Mouse (Mus musculus): ENCODE measurements around the gene Mpz. TPM values are rescaled to one million over a fixed set of nuclear protein-coding genes. Genes with fewer than 3 reads are reported as not detected.

Mpz gene
- polyA plus RNA-seq, 1 experiment from 2014 or later, result 0.22 TPM

GRCm38 (mm10) chr1:171112986-171113385, 37.5 kb upstream of the Mpz start:
- H3K27ac ChIP-seq, result no peak overlapping the region
- peaks cover 24% of the 10 kb centered on the region for H3K4me1 ChIP-seq
- WGBS, result 78% methylated on average over 4 of the region's 4 CpGs
- H3K36me3 ChIP-seq (ENCODE audit: poor library complexity, severe bottlenecking), result no peaks in the 10 kb centered on the region
- H3K27me3 ChIP-seq, result no peaks in the 10 kb centered on the region; the same call in 1 of the 2 replicates
- H3K4me2 ChIP-seq, result no peak overlapping the region
- H3K9me3 ChIP-seq (replicated peaks), result no peaks in the 10 kb centered on the region
- H3K9ac ChIP-seq, result no peak overlapping the region
- no peak overlapping the region for H3K4me3 ChIP-seq
- no peak for ATAC-seq

DNA sequence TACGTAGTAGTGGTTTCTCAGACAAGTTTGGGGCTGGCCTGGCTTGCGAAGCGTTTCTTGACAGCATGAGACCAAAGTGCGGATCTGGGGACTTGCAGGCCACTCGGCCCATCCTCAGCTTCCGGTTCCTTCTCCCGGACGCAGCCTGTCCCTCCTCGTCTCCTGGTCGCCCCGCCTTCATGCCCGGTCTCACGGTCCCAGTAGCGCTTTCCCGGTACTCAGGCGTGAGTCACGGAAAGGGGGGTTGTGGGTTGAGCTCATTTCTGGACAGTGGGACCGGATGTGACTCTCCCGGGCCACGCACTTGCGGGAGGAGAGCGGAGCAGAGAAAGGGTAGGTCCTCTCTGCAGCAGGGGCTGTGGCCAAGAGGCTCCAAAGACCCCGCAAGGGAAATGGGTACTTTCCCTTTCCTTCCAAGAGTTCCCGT, 36.6 kb upstream of the Mpz start, which contains the start of gene Cfap126:
Gene Cfap126 (plus strand): TSS at position 46 of the 427 bp plus-strand sequence.
- H3K9ac ChIP-seq, result peak within 1 kb of the TSS; percentile 74
- peak; percentile 8; the same call in 1 of the 2 replicates for ATAC-seq
- H3K4me1 ChIP-seq, result peaks cover 24% of the 10 kb centered on the region
- H3K4me3 ChIP-seq, result peak within 1 kb of the TSS; percentile 51
- no peaks in the 10 kb centered on the region; the same call in 1 of the 2 replicates for H3K27me3 ChIP-seq
- H3K36me3 ChIP-seq (ENCODE audit: poor library complexity, severe bottlenecking), result no peaks in the 10 kb centered on the region
- H3K4me2 ChIP-seq, result peak within 1 kb of the TSS; percentile 76
- under 1% methylated on average over 24 of the region's 24 CpGs for WGBS
- no peaks in the 10 kb centered on the region for H3K9me3 ChIP-seq (replicated peaks)
- 0 out of 2 replicates have a peak within 1 kb of the TSS, but pooled peaks have one; percentile 44 for H3K27ac ChIP-seq

- H3K36me3 ChIP-seq (ENCODE audit: poor library complexity, severe bottlenecking), result no peaks in the 10 kb centered on the region
- H3K4me2 ChIP-seq, result no peak overlapping the region
- H3K4me1 ChIP-seq, result peaks cover 19% of the 10 kb centered on the region
- H3K27me3 ChIP-seq, result no peaks in the 10 kb centered on the region
- H3K4me3 ChIP-seq, result no peak overlapping the region
- H3K9me3 ChIP-seq (replicated peaks), result no peaks in the 10 kb centered on the region
- no peak overlapping the region for H3K9ac ChIP-seq
- H3K27ac ChIP-seq, result no peak overlapping the region
- no peak for ATAC-seq
- WGBS, result 82% methylated on average over 4 of the region's 4 CpGs
Observed at GRCm38 (mm10) chr1:171116280-171116679, 34.2 kb upstream of the Mpz start.

DNA sequence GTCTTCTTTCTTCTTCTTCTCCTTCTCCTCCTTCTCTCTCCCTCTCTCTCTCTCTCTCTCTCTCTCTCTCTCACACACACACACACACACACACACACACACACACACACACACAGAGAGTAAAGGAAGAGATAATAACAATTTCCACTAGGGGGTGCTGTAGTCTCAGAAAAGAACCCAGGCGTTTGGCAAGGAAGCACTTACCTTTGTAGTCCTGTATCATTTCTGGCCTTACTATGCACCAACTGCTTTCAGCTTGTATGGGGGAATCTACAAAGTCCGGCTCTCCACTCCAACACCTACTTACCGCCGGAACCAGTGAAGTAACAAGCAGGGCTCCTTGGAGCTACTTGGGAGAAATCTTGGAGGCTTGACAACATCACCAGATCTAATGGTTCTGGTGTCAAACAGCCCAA, 32.2 kb upstream of the Mpz start:
- WGBS, result 13% methylated on average over 4 of the region's 4 CpGs
- Histone ChIP-seq H3K27me3 (no peaks in the 10 kb centered on the region), H3K9ac (no peak overlapping the region), H3K4me2 (no peak overlapping the region), H3K4me1 (peaks cover 11% of the 10 kb centered on the region), H3K4me3 (no peak overlapping the region), H3K27ac (no peak overlapping the region), H3K9me3 (replicated peaks) (no peaks in the 10 kb centered on the region), H3K36me3 (ENCODE audit: poor library complexity, severe bottlenecking) (no peaks in the 10 kb centered on the region)
- peak; percentile 44; the same call in 1 of the 2 replicates for ATAC-seq

DNA sequence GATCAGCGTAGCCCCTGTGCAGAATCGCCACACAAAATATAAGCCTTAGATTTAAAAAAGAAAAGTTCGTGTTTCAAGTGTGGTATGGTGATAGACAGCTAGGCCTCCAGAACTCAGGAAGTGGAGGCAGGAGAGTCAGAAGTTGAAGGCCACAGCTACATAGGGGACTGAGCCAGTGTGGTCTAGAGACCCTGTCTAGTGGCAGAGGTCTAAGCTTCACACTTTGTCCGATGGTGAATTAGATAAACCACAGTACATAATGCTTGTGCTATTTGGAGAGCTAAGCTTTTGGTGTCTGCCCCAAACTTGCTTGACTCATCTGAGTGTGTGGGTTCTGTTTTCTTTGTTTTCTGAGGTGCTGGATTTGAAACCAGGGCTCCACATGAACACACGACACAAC, 31.5 kb upstream of the Mpz start:
- no peak for ATAC-seq
- no peaks in the 10 kb centered on the region for H3K9me3 ChIP-seq (replicated peaks)
- 94% methylated on average over 5 of the region's 5 CpGs for WGBS
- H3K36me3 ChIP-seq (ENCODE audit: poor library complexity, severe bottlenecking), result no peaks in the 10 kb centered on the region
- H3K4me2 ChIP-seq, result no peak overlapping the region
- H3K4me1 ChIP-seq, result peaks cover 3% of the 10 kb centered on the region
- no peak overlapping the region for H3K4me3 ChIP-seq
- H3K9ac ChIP-seq, result no peak overlapping the region
- H3K27me3 ChIP-seq, result no peaks in the 10 kb centered on the region
- no peak overlapping the region for H3K27ac ChIP-seq

DNA sequence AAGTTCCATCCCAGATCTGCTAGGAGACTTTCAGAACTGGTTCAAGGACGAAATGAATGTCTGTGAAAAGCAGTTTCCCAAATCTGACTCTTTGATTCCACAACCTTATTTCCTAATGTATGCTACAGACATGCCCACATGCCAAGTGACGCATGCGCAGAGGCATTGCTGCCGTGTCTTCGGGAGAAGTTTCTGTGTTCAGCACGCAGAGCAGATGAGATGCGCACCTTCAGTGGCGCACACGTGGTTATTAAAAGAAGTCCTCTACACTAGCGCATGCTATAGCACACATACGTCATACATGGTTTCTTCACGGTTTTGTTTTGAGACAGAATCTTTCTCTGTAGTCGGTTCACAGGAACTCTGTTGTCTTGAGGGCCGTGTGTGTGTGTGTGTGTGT, 31.1 kb upstream of the Mpz start:
- Histone ChIP-seq H3K4me2 (no peak overlapping the region), H3K27ac (no peak overlapping the region), H3K4me1 (no peaks in the 10 kb centered on the region), H3K27me3 (no peaks in the 10 kb centered on the region), H3K36me3 (ENCODE audit: poor library complexity, severe bottlenecking) (no peaks in the 10 kb centered on the region), H3K4me3 (no peak overlapping the region), H3K9me3 (replicated peaks) (no peaks in the 10 kb centered on the region), H3K9ac (no peak overlapping the region)
- ATAC-seq, result no peak
- 85% methylated on average over 14 of the region's 14 CpGs for WGBS

DNA sequence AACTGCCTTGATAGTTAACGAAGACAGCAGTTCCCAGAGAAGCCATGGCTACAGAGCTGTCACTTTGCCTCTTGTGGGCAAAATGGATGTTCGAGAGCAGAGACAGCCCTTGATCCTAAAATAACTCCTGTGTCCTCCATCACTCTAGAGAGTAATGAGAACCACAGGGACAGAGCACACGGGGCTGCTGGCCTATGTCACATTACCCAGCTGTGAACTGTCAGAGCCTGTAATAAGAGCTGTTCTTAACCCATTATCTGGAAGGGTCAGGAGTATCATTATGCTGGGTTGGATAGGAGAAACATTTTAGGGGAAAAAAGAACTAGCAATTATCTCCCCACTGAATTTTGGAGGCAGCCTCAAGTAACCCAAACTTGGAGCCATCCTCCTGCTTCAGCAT, 29.6 kb upstream of the Mpz start:
- Histone ChIP-seq H3K36me3 (ENCODE audit: poor library complexity, severe bottlenecking) (no peaks in the 10 kb centered on the region), H3K9ac (no peak overlapping the region), H3K4me3 (no peak overlapping the region), H3K9me3 (replicated peaks) (no peaks in the 10 kb centered on the region), H3K4me1 (no peaks in the 10 kb centered on the region), H3K27me3 (no peaks in the 10 kb centered on the region), H3K4me2 (no peak overlapping the region), H3K27ac (no peak overlapping the region)
- WGBS, result 74% methylated on average over 3 of the region's 3 CpGs
- ATAC-seq, result no peak

GRCm38 (mm10) chr1:171121839-171122238, 28.7 kb upstream of the Mpz start:
- Histone ChIP-seq H3K4me2 (no peak overlapping the region), H3K9ac (no peak overlapping the region), H3K4me1 (no peaks in the 10 kb centered on the region), H3K27me3 (no peaks in the 10 kb centered on the region), H3K9me3 (replicated peaks) (no peaks in the 10 kb centered on the region), H3K27ac (no peak overlapping the region), H3K4me3 (no peak overlapping the region), H3K36me3 (ENCODE audit: poor library complexity, severe bottlenecking) (peaks cover 3% of the 10 kb centered on the region; the same call in 1 of the 2 replicates)
- 48% methylated on average over 5 of the region's 5 CpGs for WGBS
- ATAC-seq, result no peak

GRCm38 (mm10) chr1:171122932-171123331, 27.6 kb upstream of the Mpz start:
- H3K4me2 ChIP-seq, result no peak overlapping the region
- 39% methylated on average over 7 of the region's 7 CpGs for WGBS
- no peaks in the 10 kb centered on the region for H3K9me3 ChIP-seq (replicated peaks)
- H3K4me3 ChIP-seq, result no peak overlapping the region
- H3K36me3 ChIP-seq (ENCODE audit: poor library complexity, severe bottlenecking), result peaks cover 11% of the 10 kb centered on the region
- no peak overlapping the region for H3K27ac ChIP-seq
- no peak for ATAC-seq
- no peak overlapping the region for H3K9ac ChIP-seq
- H3K27me3 ChIP-seq, result no peaks in the 10 kb centered on the region
- no peaks in the 10 kb centered on the region for H3K4me1 ChIP-seq

GRCm38 (mm10) chr1:171124398-171124797, 26.1 kb upstream of the Mpz start:
- no peaks in the 10 kb centered on the region for H3K4me1 ChIP-seq
- no peak for ATAC-seq
- H3K4me2 ChIP-seq, result no peak overlapping the region
- H3K9ac ChIP-seq, result no peak overlapping the region
- H3K27me3 ChIP-seq, result no peaks in the 10 kb centered on the region
- no peaks in the 10 kb centered on the region for H3K9me3 ChIP-seq (replicated peaks)
- H3K4me3 ChIP-seq, result no peak overlapping the region
- peaks cover 26% of the 10 kb centered on the region for H3K36me3 ChIP-seq (ENCODE audit: poor library complexity, severe bottlenecking)
- 93% methylated on average over 5 of the region's 5 CpGs for WGBS
- no peak overlapping the region for H3K27ac ChIP-seq

- no peak overlapping the region for H3K4me2 ChIP-seq
- no peak overlapping the region for H3K4me3 ChIP-seq
- H3K27ac ChIP-seq, result no peak overlapping the region
- no peaks in the 10 kb centered on the region for H3K4me1 ChIP-seq
- no peaks in the 10 kb centered on the region for H3K27me3 ChIP-seq
- no peak for ATAC-seq
- 71% methylated on average over 7 of the region's 7 CpGs for WGBS
- H3K9me3 ChIP-seq (replicated peaks), result no peaks in the 10 kb centered on the region
- H3K9ac ChIP-seq, result no peak overlapping the region
- H3K36me3 ChIP-seq (ENCODE audit: poor library complexity, severe bottlenecking), result peaks cover 64% of the 10 kb centered on the region
Observed at GRCm38 (mm10) chr1:171129251-171129650, 21.3 kb upstream of the Mpz start.

DNA sequence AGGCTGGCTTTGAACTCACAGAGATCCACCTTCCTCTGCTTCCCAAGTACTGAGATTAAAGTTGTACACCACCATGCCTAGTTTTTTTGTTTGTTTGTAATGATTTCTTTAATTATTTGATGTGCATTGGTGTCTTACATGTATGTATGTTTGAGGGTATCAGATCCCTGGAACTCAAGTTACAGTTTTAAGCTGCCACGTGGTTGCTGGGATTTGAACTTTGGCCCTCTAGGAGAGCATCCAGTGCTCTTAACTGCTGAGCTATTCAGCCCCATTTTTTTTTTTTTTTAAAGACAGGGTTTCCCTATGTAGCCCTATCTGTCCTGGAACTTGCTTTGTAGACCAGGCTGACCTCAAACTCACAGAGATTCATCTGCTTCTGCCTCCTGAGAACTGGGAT, 19.5 kb upstream of the Mpz start:
- Histone ChIP-seq H3K27me3 (no peaks in the 10 kb centered on the region), H3K9me3 (replicated peaks) (no peaks in the 10 kb centered on the region), H3K4me3 (no peak overlapping the region), H3K36me3 (ENCODE audit: poor library complexity, severe bottlenecking) (peaks cover 81% of the 10 kb centered on the region), H3K9ac (no peak overlapping the region), H3K27ac (no peak overlapping the region), H3K4me2 (no peak overlapping the region), H3K4me1 (no peaks in the 10 kb centered on the region)
- WGBS, result 91% methylated on average over 1 of the region's 1 CpGs
- no peak for ATAC-seq

DNA sequence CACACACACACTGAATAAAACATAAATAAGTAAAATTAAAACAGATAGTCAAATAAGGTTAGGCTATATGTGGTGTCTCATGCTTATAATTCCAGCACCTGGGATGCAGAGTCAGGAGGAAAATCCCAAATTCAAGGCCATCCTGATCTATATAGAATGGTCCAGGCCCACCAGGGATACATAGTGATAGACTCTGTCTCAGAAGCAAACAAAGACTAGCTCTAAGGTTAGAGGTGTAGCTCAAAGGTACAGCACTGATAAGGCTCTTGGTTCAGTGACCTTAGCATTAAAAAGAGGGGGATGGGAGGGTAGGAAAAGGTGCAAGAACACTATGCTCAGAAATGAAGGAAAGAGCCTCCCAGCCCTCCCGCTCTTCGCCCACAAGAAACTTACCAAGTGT, 14.9 kb upstream of the Mpz start:
- H3K27me3 ChIP-seq, result no peaks in the 10 kb centered on the region
- no peaks in the 10 kb centered on the region for H3K4me1 ChIP-seq
- no peak overlapping the region for H3K4me3 ChIP-seq
- no peak overlapping the region for H3K27ac ChIP-seq
- no peak overlapping the region for H3K9ac ChIP-seq
- no peak for ATAC-seq
- H3K9me3 ChIP-seq (replicated peaks), result no peaks in the 10 kb centered on the region
- WGBS, result 98% methylated on average over 2 of the region's 2 CpGs
- peaks cover 84% of the 10 kb centered on the region for H3K36me3 ChIP-seq (ENCODE audit: poor library complexity, severe bottlenecking)
- H3K4me2 ChIP-seq, result no peak overlapping the region
